Mouse (Mus musculus) liver, adult 2 months (tissue): ENCODE results near the gene Sh3yl1. TPM values are rescaled to one million over a fixed set of nuclear protein-coding genes. Genes with fewer than 3 reads are reported as not detected.

Source experiments
- DNase-seq: peaks from one replicate; pipeline ENCODE4 v3.0.0-alpha.2; 2011; ENCODE audit warnings: low read depth, low spot score; ENCODE audit errors: extremely low read depth
- H3K27ac ChIP-seq: fragments of 200-500 bp; replicated peaks from 2 replicates; pipeline ENCODE4 v1.5.1; 2012; ENCODE audit warnings: low read depth, mild to moderate bottlenecking, control low read depth, inconsistent platforms, low read length; ENCODE audit not compliant: insufficient read depth
- H3K27me3 ChIP-seq: fragments of 200-500 bp; 2 replicates; pipeline ENCODE4 v1.6.1; 2012; ENCODE audit warnings: mild to moderate bottlenecking, moderate library complexity, low read length, inconsistent platforms; ENCODE audit not compliant: control insufficient read depth, insufficient read depth
- H3K36me3 ChIP-seq: fragments of 200-500 bp; 2 replicates; pipeline ENCODE4 v1.6.1; 2012; ENCODE audit warnings: low read length, inconsistent platforms; ENCODE audit not compliant: control insufficient read depth, insufficient read depth
- H3K4me1 ChIP-seq: fragments of 200-500 bp; 2 replicates; pipeline ENCODE4 v1.6.1; 2011; ENCODE audit warnings: low read length; ENCODE audit not compliant: control insufficient read depth, insufficient read depth
- H3K4me3 ChIP-seq: fragments of 200-500 bp; 2 replicates; pipeline ENCODE4 v1.5.1; 2011; ENCODE audit warnings: low read depth, mild to moderate bottlenecking, control low read depth, low read length, moderate library complexity; ENCODE audit not compliant: insufficient read depth
- H3K79me2 ChIP-seq: fragments of 200-500 bp; 2 replicates; pipeline ENCODE4 v1.6.1; 2012; ENCODE audit warnings: inconsistent platforms, mild to moderate bottlenecking, low read length, moderate library complexity; ENCODE audit not compliant: control insufficient read depth, insufficient read depth
- H3K9ac ChIP-seq: fragments of 200-500 bp; 2 replicates; pipeline ENCODE4 v1.6.1; 2012; ENCODE audit warnings: low read depth, mild to moderate bottlenecking, control low read depth, inconsistent platforms, low read length
- CTCF ChIP-seq: fragments of 200-500 bp; IDR thresholded peaks from 2 replicates; pipeline ENCODE4 v1.5.1; 2011; ENCODE audit warnings: low read depth, low read length, control low read depth
- POLR2A ChIP-seq: fragments of 200-500 bp; IDR thresholded peaks from 2 replicates; pipeline ENCODE4 v1.6.1; 2011; ENCODE audit warnings: low read length, control low read depth; ENCODE audit not compliant: insufficient read depth; ENCODE audit errors: extremely low read depth
- WGBS: fragments of 180-500 bp; shearing (Covaris S2); methylation state at CpG from one replicate; pipeline ENCODE4 v1.1.7; 2018; 5-methylcytosine and 5-hydroxymethylcytosine counted together
- polyA plus RNA-seq: library from polyadenylated mRNA; depleted of rRNA; stranded (reverse); fragments of >200 nt; gene quantifications from 2 replicates; pipeline ENCODE4 v1.2.3, GENCODE M21; 2012
- total RNA-seq: library from RNA; depleted of rRNA; stranded (reverse); fragments of >200 nt; gene quantifications from 2 replicates; pipeline ENCODE4 v1.2.3, GENCODE M21; 2014

Sh3yl1 gene
- total and polyA plus RNA-seq, 2 experiments = 4.1 to 4.2 TPM

- H3K4me3 ChIP-seq = no peak overlapping the region
- TF ChIP-seq CTCF (no peak), POLR2A (no peak)
- no peaks in the 10 kb centered on the region for H3K4me1 ChIP-seq
- H3K9ac ChIP-seq = no peak overlapping the region
- H3K79me2 ChIP-seq = no peaks in the 10 kb centered on the region
- DNase-seq = no peak
- no peak overlapping the region for H3K27ac ChIP-seq
- H3K27me3 ChIP-seq = no peaks in the 10 kb centered on the region
- WGBS = 94% methylated on average over 6 of the region's 6 CpGs
- no peaks in the 10 kb centered on the region; the same call in 1 of the 2 replicates for H3K36me3 ChIP-seq
These were observed 16.7 kb downstream of the Sh3yl1 start for GRCm38 (mm10) chr12:30928182-30928581.

GRCm38 (mm10) chr12:30933299-30933698 lies 21.8 kb downstream of the Sh3yl1 start:
- Histone ChIP-seq H3K4me3 (no peak overlapping the region), H3K79me2 (no peaks in the 10 kb centered on the region), H3K27ac (no peak overlapping the region), H3K9ac (no peak overlapping the region), H3K4me1 (peaks cover 2% of the 10 kb centered on the region; the same call in 1 of the 2 replicates), H3K36me3 (no peaks in the 10 kb centered on the region), H3K27me3 (no peaks in the 10 kb centered on the region)
- no peak for DNase-seq
- WGBS = 85% methylated on average over 2 of the region's 2 CpGs
- TF ChIP-seq CTCF (no peak), POLR2A (no peak)

- 31% methylated on average over 2 of the region's 2 CpGs for WGBS
- Histone ChIP-seq H3K4me3 (no peak overlapping the region), H3K27me3 (no peaks in the 10 kb centered on the region), H3K9ac (no peak overlapping the region), H3K4me1 (peaks cover 2% of the 10 kb centered on the region; the same call in 1 of the 2 replicates), H3K27ac (peak overlapping the region; percentile 72), H3K36me3 (peaks cover 3% of the 10 kb centered on the region; the same call in 1 of the 2 replicates), H3K79me2 (no peaks in the 10 kb centered on the region)
- DNase-seq = peak; percentile 100
- TF ChIP-seq CTCF (no peak), POLR2A (no peak)
These were observed 25.4 kb downstream of the Sh3yl1 start for GRCm38 (mm10) chr12:30936899-30937298.

- Histone ChIP-seq H3K27ac (peak overlapping the region; percentile 55), H3K79me2 (no peaks in the 10 kb centered on the region), H3K27me3 (no peaks in the 10 kb centered on the region), H3K9ac (no peak overlapping the region), H3K4me1 (peaks cover 9% of the 10 kb centered on the region), H3K4me3 (no peak overlapping the region), H3K36me3 (peaks cover 3% of the 10 kb centered on the region; the same call in 1 of the 2 replicates)
- TF ChIP-seq POLR2A (no peak), CTCF (peak; percentile 57)
- WGBS = 50% methylated on average over 14 of the region's 14 CpGs
- DNase-seq = peak; percentile 99
These were observed 31.9 kb downstream of the Sh3yl1 start for GRCm38 (mm10) chr12:30943057-30943986.

- Histone ChIP-seq H3K79me2 (no peaks in the 10 kb centered on the region), H3K36me3 (peaks cover 3% of the 10 kb centered on the region; the same call in 1 of the 2 replicates), H3K4me1 (peaks cover 9% of the 10 kb centered on the region), H3K27ac (peak overlapping the region; percentile 85), H3K27me3 (no peaks in the 10 kb centered on the region), H3K4me3 (no peak overlapping the region), H3K9ac (no peak overlapping the region)
- DNase-seq = no peak
- 51% methylated on average over 3 of the region's 3 CpGs for WGBS
- no peak for TF ChIP-seq POLR2A
- no peak for TF ChIP-seq CTCF
These were observed 32.7 kb downstream of the Sh3yl1 start for GRCm38 (mm10) chr12:30944197-30944596.

- WGBS = 75% methylated on average over 2 of the region's 2 CpGs
- no peak overlapping the region for H3K27ac ChIP-seq
- no peak for DNase-seq
- H3K4me1 ChIP-seq = no peaks in the 10 kb centered on the region
- no peaks in the 10 kb centered on the region for H3K27me3 ChIP-seq
- H3K79me2 ChIP-seq = no peaks in the 10 kb centered on the region
- TF ChIP-seq POLR2A (no peak), CTCF (no peak)
- H3K9ac ChIP-seq = no peak overlapping the region
- no peak overlapping the region for H3K4me3 ChIP-seq
- H3K36me3 ChIP-seq = no peaks in the 10 kb centered on the region
These were observed 59.2 kb downstream of the Sh3yl1 start for GRCm38 (mm10) chr12:30970700-30971099.
